Mouse (Mus musculus) stomach, embryonic 15.5 days (tissue): ENCODE measurements around the gene Zfp759. TPM values are rescaled to one million over a fixed set of nuclear protein-coding genes. Genes with fewer than 3 reads are reported as not detected.
"Not testable (repeated sequence)": the region's sequence is repeated elsewhere in the genome, so short reads cannot be mapped to it uniquely, and the experiment has no call there.

ENCODE experiments used
- ATAC-seq: fragments of 200-750 bp; cut with Nextera tagmentation; 2 replicates; pipeline ENCODE4 v1.8.0; 2017; ENCODE audit warnings: low read depth, moderate number of reproducible peaks, moderate TSS enrichment; ENCODE audit not compliant: insufficient read depth, low FRiP score
- H3K27ac ChIP-seq: fragments of 300-500 bp; sonication (generic); 2 replicates; pipeline ENCODE4 v1.5.1; 2015; ENCODE audit warnings: mild to moderate bottlenecking, inconsistent platforms
- H3K27me3 ChIP-seq: fragments of 300-500 bp; sonication (generic); replicated peaks from 2 replicates; pipeline ENCODE4 v1.6.1; 2015; ENCODE audit warnings: inconsistent platforms
- H3K36me3 ChIP-seq: fragments of 300-500 bp; sonication (generic); 2 replicates; pipeline ENCODE4 v1.6.1; 2015; ENCODE audit warnings: inconsistent platforms
- H3K4me1 ChIP-seq: fragments of 300-500 bp; sonication (generic); 2 replicates; pipeline ENCODE4 v1.6.1; 2015; ENCODE audit warnings: inconsistent platforms
- H3K4me2 ChIP-seq: fragments of 300-500 bp; sonication (generic); 2 replicates; pipeline ENCODE4 v1.6.1; 2015; ENCODE audit warnings: mild to moderate bottlenecking, inconsistent platforms
- H3K4me3 ChIP-seq: fragments of 300-500 bp; sonication (generic); replicated peaks from 2 replicates; pipeline ENCODE4 v1.5.1; 2015; ENCODE audit warnings: inconsistent platforms
- H3K9ac ChIP-seq: fragments of 300-500 bp; sonication (generic); 2 replicates; pipeline ENCODE4 v1.6.1; 2015; ENCODE audit warnings: inconsistent platforms
- H3K9me3 ChIP-seq: fragments of 300-500 bp; sonication (generic); 2 replicates; pipeline ENCODE4 v1.6.1; 2016; ENCODE audit warnings: inconsistent platforms
- WGBS: fragments of 180-500 bp; shearing (Covaris S2); methylation state at CpG from one replicate; pipeline ENCODE4 v1.1.7; 2015; 5-methylcytosine and 5-hydroxymethylcytosine counted together
- polyA plus RNA-seq: library from polyadenylated mRNA; unstranded; fragments of >200 nt; fragmentation: Nextera tagmentation; extraction: Ambion mirVana; gene quantifications from 2 replicates; pipeline ENCODE4 v1.2.1, GENCODE M21; 2015

Zfp759 gene
- polyA plus RNA-seq, 1 experiment from 2014 or later, result 1.9 TPM

GRCm38 (mm10) chr13:67116163-67116562 lies 5.3 kb upstream of the Zfp759 start, which contains the start of gene Rslcan18:
Gene Rslcan18, minus strand, starts transcription at chr13:67116263.
- not testable (repeated sequence) for H3K36me3 ChIP-seq, H3K27me3 ChIP-seq, H3K9ac ChIP-seq, H3K4me3 ChIP-seq, H3K4me1 ChIP-seq, H3K9me3 ChIP-seq, H3K27ac ChIP-seq, H3K4me2 ChIP-seq, ATAC-seq
- 90% methylated on average over 8 of the region's 8 CpGs for WGBS

- Histone ChIP-seq H3K4me2 (no peak overlapping the region), H3K9me3 (no peaks in the 10 kb centered on the region), H3K27me3 (no peaks in the 10 kb centered on the region), H3K36me3 (no peaks in the 10 kb centered on the region), H3K27ac (no peak overlapping the region), H3K4me3 (no peak overlapping the region), H3K9ac (no peak overlapping the region), H3K4me1 (no peaks in the 10 kb centered on the region; the same call in 1 of the 2 replicates)
- WGBS, result 74% methylated on average over 1 of the region's 1 CpGs
- ATAC-seq, result no peak
Observed at GRCm38 (mm10) chr13:67124460-67124859, 3.0 kb downstream of the Zfp759 start.

GRCm38 (mm10) chr13:67127507-67127906 lies 6.0 kb downstream of the Zfp759 start:
- H3K36me3 ChIP-seq, H3K27ac ChIP-seq, H3K4me3 ChIP-seq, H3K27me3 ChIP-seq, H3K9ac ChIP-seq, H3K4me1 ChIP-seq, H3K9me3 ChIP-seq, ATAC-seq: not testable (repeated sequence)
- peak overlapping the region; percentile 78; the same call in 1 of the 2 replicates for H3K4me2 ChIP-seq
- 80% methylated on average over 10 of the region's 10 CpGs for WGBS

GRCm38 (mm10) chr13:67128038-67128721 lies 6.7 kb downstream of the Zfp759 start:
- Histone ChIP-seq H3K9ac (peak overlapping the region; percentile 54), H3K4me3 (peak overlapping the region; percentile 72), H3K4me2 (peak overlapping the region; percentile 78), H3K4me1 (no peaks in the 10 kb centered on the region; the same call in 1 of the 2 replicates), H3K27me3 (no peaks in the 10 kb centered on the region), H3K27ac (peak overlapping the region; percentile 11; the same call in 1 of the 2 replicates), H3K36me3 (no peaks in the 10 kb centered on the region), H3K9me3 (no peaks in the 10 kb centered on the region)
- 2% methylated on average over 18 of the region's 18 CpGs for WGBS
- peak; percentile 95 for ATAC-seq

- 56% methylated on average over 4 of the region's 4 CpGs for WGBS
Observed at GRCm38 (mm10) chr13:67166122-67166521, 44.7 kb downstream of the Zfp759 start.

GRCm38 (mm10) chr13:67172991-67173722 lies 51.7 kb downstream of the Zfp759 start, which contains the start of gene Rsl1:
Gene Rsl1, plus strand, starts transcription at chr13:67173182.
- under 1% methylated on average over 17 of the region's 17 CpGs for WGBS
- peak within 1 kb of the TSS; percentile 69 for H3K27ac ChIP-seq
- H3K27me3 ChIP-seq, H3K4me1 ChIP-seq, H3K36me3 ChIP-seq, H3K9me3 ChIP-seq: not testable (repeated sequence)
- peak within 1 kb of the TSS; percentile 58 for H3K4me2 ChIP-seq
- peak within 1 kb of the TSS; percentile 70 for H3K4me3 ChIP-seq
- H3K9ac ChIP-seq, result peak within 1 kb of the TSS; percentile 41; the same call in 1 of the 2 replicates
- peak; percentile 96 for ATAC-seq

More at GRCm38 (mm10) chr13:67166122-67166521, 44.7 kb downstream of the Zfp759 start:
- not testable (repeated sequence) for H3K4me3 ChIP-seq, H3K9ac ChIP-seq, H3K4me2 ChIP-seq, H3K36me3 ChIP-seq, H3K4me1 ChIP-seq, H3K27me3 ChIP-seq, ATAC-seq, H3K9me3 ChIP-seq, H3K27ac ChIP-seq

GRCm38 (mm10) chr13:67173723-67174055 lies 52.2 kb downstream of the Zfp759 start:
- WGBS, result 13% methylated on average over 5 of the region's 5 CpGs
- Histone ChIP-seq H3K4me3 (peak overlapping the region; percentile 70), H3K4me1 (no peaks in the 10 kb centered on the region), H3K9me3 (no peaks in the 10 kb centered on the region), H3K36me3 (no peaks in the 10 kb centered on the region), H3K27ac (peak overlapping the region; percentile 69; the same call in 1 of the 2 replicates), H3K4me2 (peak overlapping the region; percentile 58), H3K27me3 (no peaks in the 10 kb centered on the region), H3K9ac (0 out of 2 replicates have a peak overlapping the region, but pooled peaks have one; percentile 41)
- no peak; the same call in 1 of the 2 replicates for ATAC-seq

Other genes with a start within 250 kb of the Zfp759 start
- gene Gm10767, start 216.7 kb upstream of the Zfp759 start, polyA plus RNA-seq, result 1.7 and 1.9 TPM in 2 replicates
- 3.3 TPM in 2 replicates for gene Zfp712, start 60.5 kb upstream of the Zfp759 start, polyA plus RNA-seq
- 3.7 and 4.5 TPM in 2 replicates for gene Zfp708, start 23.7 kb upstream of the Zfp759 start, polyA plus RNA-seq
- 3.1 and 3.2 TPM in 2 replicates for gene Gm28557, start 13.1 kb upstream of the Zfp759 start, polyA plus RNA-seq
- gene Rslcan18, start 5.4 kb upstream of the Zfp759 start, polyA plus RNA-seq, result 0.28 and 0.41 TPM in 2 replicates
- gene Rsl1, start 51.5 kb downstream of the Zfp759 start, polyA plus RNA-seq, result 6.5 and 9.6 TPM in 2 replicates
- gene Zfp455, start 72.8 kb downstream of the Zfp759 start, polyA plus RNA-seq, result 2.1 and 2.3 TPM in 2 replicates
- 1.8 and 1.9 TPM in 2 replicates for gene Zfp458, start 156.8 kb downstream of the Zfp759 start, polyA plus RNA-seq
- gene Zfp457, start 184.8 kb downstream of the Zfp759 start, polyA plus RNA-seq, result 0.77 and 0.94 TPM in 2 replicates
- 2.7 and 2.9 TPM in 2 replicates for gene Zfp595, start 210.9 kb downstream of the Zfp759 start, polyA plus RNA-seq
- gene Gm28044, start 238.9 kb downstream of the Zfp759 start, polyA plus RNA-seq, result 0.52 and 0.64 TPM in 2 replicates
- gene Zfp953, start 238.9 kb downstream of the Zfp759 start, polyA plus RNA-seq, result 1.0 and 1.1 TPM in 2 replicates